Mouse (Mus musculus): Measurements from ENCODE around the gene Kat14. TPM values are rescaled to one million over a fixed set of nuclear protein-coding genes. Genes with fewer than 3 reads are reported as not detected.
A peak's percentile ranks its signal among the peaks of the same experiment; 100 is the strongest.

The Kat14 gene
- 30.2 and 34.8 TPM in 2 replicates for polyA plus RNA-seq (2012; rRNA removed)

DNA sequence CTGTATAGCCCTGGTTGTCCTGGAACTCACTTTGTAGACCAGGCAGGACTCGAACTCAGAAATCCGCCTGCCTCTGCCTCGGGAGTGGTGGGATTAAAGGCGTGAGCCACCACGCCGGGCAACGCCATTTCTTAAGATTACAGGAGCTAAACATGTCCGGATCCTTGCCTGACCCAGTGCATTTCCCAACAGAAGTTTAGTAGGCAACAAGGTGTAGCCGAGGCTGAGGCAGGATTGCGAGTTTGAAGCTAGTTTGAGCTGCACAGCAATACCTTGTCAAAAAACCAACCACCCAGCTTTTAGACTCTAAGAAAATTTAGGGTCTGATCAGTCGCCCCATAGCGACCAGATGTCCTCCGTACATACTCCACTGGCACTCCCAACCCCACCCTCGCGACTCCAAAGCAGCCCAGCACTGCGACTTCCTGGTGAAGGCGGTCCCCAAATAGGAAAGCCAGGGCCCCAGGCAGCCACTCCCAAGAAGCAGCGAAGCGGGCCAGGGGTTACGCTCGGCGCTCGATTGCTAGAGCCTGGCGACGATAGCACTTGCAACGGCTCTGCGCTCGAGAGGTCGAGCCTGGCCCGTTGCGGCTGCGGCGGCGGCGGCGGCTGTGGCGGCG lies at the start of gene Kat14, which contains the start of gene Pet117:
Kat14 (plus strand) TSS at position 584 of the 620 bp plus-strand sequence.
Pet117 (plus strand) TSS at position 597 of the 620 bp plus-strand sequence.
- WGBS: 8% methylated on average over 38 of the region's 38 CpGs

DNA sequence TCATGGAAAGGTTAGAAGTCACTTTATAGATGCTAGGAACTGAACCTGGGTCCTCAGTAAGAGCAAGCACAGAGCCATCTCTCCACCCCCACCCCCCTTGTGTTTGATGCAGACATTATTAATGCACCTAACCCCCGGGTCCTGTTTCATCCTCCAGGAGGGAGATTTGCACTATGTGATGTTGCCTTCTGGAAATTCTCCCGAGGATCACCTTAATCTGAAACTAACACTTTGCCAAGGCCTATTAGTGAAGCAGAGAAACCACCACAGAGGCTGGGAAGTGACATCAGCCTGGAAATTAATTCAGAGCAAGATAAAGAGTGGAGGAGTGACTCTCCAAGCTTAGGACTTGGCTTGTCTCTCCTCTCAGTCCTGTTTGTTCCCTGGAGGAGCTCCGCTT lies 44.6 kb upstream of the Kat14 start:
- Histone ChIP-seq H3K27me3 (ENCODE audit: control insufficient read depth, insufficient read depth, low read length) (peaks cover 1% of the 10 kb centered on the region; the same call in 1 of the 2 replicates), H3K36me3 (ENCODE audit: control insufficient read depth, insufficient read depth, low read length) (no peaks in the 10 kb centered on the region), H3K27ac (ENCODE audit: control insufficient read depth, insufficient read depth, low read length) (no peak overlapping the region), H3K4me1 (replicated peaks; ENCODE audit: control insufficient read depth, insufficient read depth, low read length) (no peaks in the 10 kb centered on the region), H3K4me3 (ENCODE audit: control insufficient read depth, insufficient read depth, low read length) (no peak overlapping the region)
- no peak for TF ChIP-seq POLR2A (IDR thresholded peaks at IDR 0.05; ENCODE audit: control insufficient read depth, extremely low read depth, insufficient read depth, low read length, poor library complexity)
- no peak for TF ChIP-seq CTCF (IDR thresholded peaks at IDR 0.05; ENCODE audit: borderline replicate concordance, control insufficient read depth, extremely low read depth, insufficient read depth, low read length, poor library complexity)
- WGBS: 82% methylated on average over 3 of the region's 3 CpGs
- no peak for DNase-seq

More for the DNA sequence above, at the start of gene Kat14, which contains the start of gene Pet117:
- Histone ChIP-seq H3K27me3 (ENCODE audit: control insufficient read depth, insufficient read depth, low read length) (no peaks in the 10 kb centered on the region), H3K4me3 (ENCODE audit: control insufficient read depth, insufficient read depth, low read length) (peak within 1 kb of the TSS; percentile 86), H3K4me1 (replicated peaks; ENCODE audit: control insufficient read depth, insufficient read depth, low read length) (peaks cover 2% of the 10 kb centered on the region), H3K36me3 (ENCODE audit: control insufficient read depth, insufficient read depth, low read length) (peaks cover 5% of the 10 kb centered on the region; the same call in 1 of the 2 replicates), H3K27ac (ENCODE audit: control insufficient read depth, insufficient read depth, low read length) (peak within 1 kb of the TSS; percentile 44; the same call in 1 of the 2 replicates)
- DNase-seq: peak; percentile 94
- TF ChIP-seq CTCF (IDR thresholded peaks at IDR 0.05; ENCODE audit: borderline replicate concordance, control insufficient read depth, extremely low read depth, insufficient read depth, low read length, poor library complexity): 0 out of 2 replicates have a peak, but pooled peaks have one; percentile 12
- TF ChIP-seq POLR2A (IDR thresholded peaks at IDR 0.05; ENCODE audit: control insufficient read depth, extremely low read depth, insufficient read depth, low read length, poor library complexity): no peak; the same call in 1 of the 2 replicates

DNA sequence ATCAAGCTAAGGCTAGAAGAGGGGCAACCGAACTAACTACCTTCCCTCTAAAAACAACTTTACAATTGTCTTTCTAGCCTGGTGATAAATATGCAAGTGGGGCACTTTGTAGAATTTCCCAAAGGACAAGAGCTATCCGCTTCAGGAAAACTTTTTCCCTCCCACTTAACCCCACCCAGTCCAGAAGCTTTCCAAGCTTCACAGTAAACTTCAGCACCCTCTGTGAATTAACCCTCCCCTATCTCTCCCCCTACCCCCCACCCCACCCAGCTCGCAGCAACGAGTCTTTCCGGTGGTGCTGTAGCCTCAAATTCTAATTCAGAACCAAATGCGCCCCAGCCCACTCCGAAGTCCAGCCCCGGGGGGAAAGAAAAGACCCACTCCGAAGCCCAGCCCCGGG lies 39.3 kb upstream of the Kat14 start:
- 16% methylated on average over 10 of the region's 10 CpGs for WGBS
- no peak for TF ChIP-seq CTCF (IDR thresholded peaks at IDR 0.05; ENCODE audit: borderline replicate concordance, control insufficient read depth, extremely low read depth, insufficient read depth, low read length, poor library complexity)
- TF ChIP-seq POLR2A (IDR thresholded peaks at IDR 0.05; ENCODE audit: control insufficient read depth, extremely low read depth, insufficient read depth, low read length, poor library complexity): no peak
- 0 out of 2 replicates have a peak, but pooled peaks cover 6% of the 10 kb centered on the region for H3K4me1 ChIP-seq (replicated peaks; ENCODE audit: control insufficient read depth, insufficient read depth, low read length)
- no peak overlapping the region for H3K4me3 ChIP-seq (ENCODE audit: control insufficient read depth, insufficient read depth, low read length)
- DNase-seq: no peak
- no peaks in the 10 kb centered on the region for H3K36me3 ChIP-seq (ENCODE audit: control insufficient read depth, insufficient read depth, low read length)
- H3K27ac ChIP-seq (ENCODE audit: control insufficient read depth, insufficient read depth, low read length): no peak overlapping the region
- H3K27me3 ChIP-seq (ENCODE audit: control insufficient read depth, insufficient read depth, low read length): peaks cover 23% of the 10 kb centered on the region

DNA sequence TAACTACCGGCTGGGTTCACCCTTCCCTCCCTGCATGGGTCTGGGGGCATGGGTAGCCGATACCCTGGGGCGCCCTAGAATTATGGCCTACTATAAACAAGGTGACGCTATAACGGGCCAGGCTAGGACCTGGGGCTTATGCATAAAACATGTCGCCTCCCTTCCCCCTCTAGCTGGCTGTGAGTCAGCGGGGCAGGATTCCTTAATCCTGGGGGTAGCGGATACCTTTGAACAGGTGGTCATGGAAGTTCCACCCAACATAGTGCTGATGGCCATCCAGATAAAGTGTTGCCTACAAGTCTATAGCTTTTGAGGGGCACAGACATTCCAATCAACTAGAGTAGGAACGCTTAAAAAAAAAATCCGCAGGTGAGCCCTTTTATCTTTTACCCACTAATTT lies 38.8 kb upstream of the Kat14 start:
- 16% methylated on average over 10 of the region's 10 CpGs for WGBS
- no peak overlapping the region for H3K27ac ChIP-seq (ENCODE audit: control insufficient read depth, insufficient read depth, low read length)
- no peak overlapping the region for H3K4me3 ChIP-seq (ENCODE audit: control insufficient read depth, insufficient read depth, low read length)
- DNase-seq: no peak
- TF ChIP-seq POLR2A (IDR thresholded peaks at IDR 0.05; ENCODE audit: control insufficient read depth, extremely low read depth, insufficient read depth, low read length, poor library complexity) (no peak), CTCF (IDR thresholded peaks at IDR 0.05; ENCODE audit: borderline replicate concordance, control insufficient read depth, extremely low read depth, insufficient read depth, low read length, poor library complexity) (no peak)
- no peaks in the 10 kb centered on the region for H3K36me3 ChIP-seq (ENCODE audit: control insufficient read depth, insufficient read depth, low read length)
- 0 out of 2 replicates have a peak, but pooled peaks cover 6% of the 10 kb centered on the region for H3K4me1 ChIP-seq (replicated peaks; ENCODE audit: control insufficient read depth, insufficient read depth, low read length)
- H3K27me3 ChIP-seq (ENCODE audit: control insufficient read depth, insufficient read depth, low read length): peaks cover 23% of the 10 kb centered on the region

DNA sequence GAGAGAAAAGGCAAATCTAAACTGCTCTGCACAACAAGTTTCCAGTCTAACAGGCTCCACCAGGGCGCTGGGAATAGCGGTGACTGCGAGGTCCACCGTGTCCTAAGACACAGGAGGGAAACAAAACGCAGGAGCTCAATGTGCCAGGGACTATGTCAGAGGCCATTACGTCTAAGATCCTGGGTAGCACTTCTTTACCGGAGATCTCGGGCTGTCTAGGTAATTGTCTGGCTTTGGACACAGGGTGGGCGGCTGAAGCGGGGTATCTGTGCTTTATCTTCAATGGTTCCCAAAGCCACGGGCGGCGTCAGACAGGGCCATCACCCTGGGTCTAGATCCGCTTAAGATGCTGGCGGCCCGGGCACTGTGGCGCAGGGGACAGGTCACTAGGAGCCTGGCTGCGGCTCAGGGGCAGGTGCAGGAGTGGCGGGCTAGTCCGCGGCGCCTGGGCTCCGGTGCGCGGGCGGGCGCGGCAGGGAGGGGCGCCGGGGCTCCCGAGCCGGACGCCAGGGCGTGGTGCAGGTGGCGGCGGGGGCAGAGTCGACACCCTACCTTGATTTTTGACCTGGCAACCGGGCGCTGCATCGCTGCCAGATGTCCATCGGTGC lies 38.3 kb upstream of the Kat14 start:
- Histone ChIP-seq H3K27ac (ENCODE audit: control insufficient read depth, insufficient read depth, low read length) (no peak overlapping the region), H3K36me3 (ENCODE audit: control insufficient read depth, insufficient read depth, low read length) (no peaks in the 10 kb centered on the region), H3K4me1 (replicated peaks; ENCODE audit: control insufficient read depth, insufficient read depth, low read length) (0 out of 2 replicates have a peak, but pooled peaks cover 6% of the 10 kb centered on the region), H3K27me3 (ENCODE audit: control insufficient read depth, insufficient read depth, low read length) (peaks cover 25% of the 10 kb centered on the region), H3K4me3 (ENCODE audit: control insufficient read depth, insufficient read depth, low read length) (peak overlapping the region; percentile 15; the same call in 1 of the 2 replicates)
- no peak for DNase-seq
- TF ChIP-seq POLR2A (IDR thresholded peaks at IDR 0.05; ENCODE audit: control insufficient read depth, extremely low read depth, insufficient read depth, low read length, poor library complexity) (no peak), CTCF (IDR thresholded peaks at IDR 0.05; ENCODE audit: borderline replicate concordance, control insufficient read depth, extremely low read depth, insufficient read depth, low read length, poor library complexity) (no peak)
- 3% methylated on average over 41 of the region's 41 CpGs for WGBS

DNA sequence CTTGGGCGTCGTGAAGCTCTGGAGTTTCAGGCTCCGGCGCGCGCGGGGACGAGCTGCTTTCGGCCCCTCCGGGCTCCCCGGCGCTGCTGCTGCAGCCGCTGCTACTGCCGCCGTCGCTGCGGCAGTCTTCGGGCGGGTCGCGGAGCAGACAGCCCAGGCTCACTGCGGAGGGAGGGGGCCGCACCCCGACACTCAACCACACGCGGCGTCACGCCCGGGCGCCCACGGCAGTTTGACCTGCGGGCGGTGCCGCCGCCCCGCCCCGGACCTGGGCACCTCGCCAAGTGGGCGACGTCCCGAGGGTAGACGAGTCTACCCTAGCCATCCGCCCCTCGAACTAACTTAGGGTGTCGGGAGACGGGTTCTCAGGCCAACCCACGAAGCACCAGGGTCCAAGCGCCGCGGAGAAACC lies 37.8 kb upstream of the Kat14 start:
- Histone ChIP-seq H3K27me3 (ENCODE audit: control insufficient read depth, insufficient read depth, low read length) (peaks cover 25% of the 10 kb centered on the region), H3K4me1 (replicated peaks; ENCODE audit: control insufficient read depth, insufficient read depth, low read length) (0 out of 2 replicates have a peak, but pooled peaks cover 6% of the 10 kb centered on the region), H3K27ac (ENCODE audit: control insufficient read depth, insufficient read depth, low read length) (no peak overlapping the region), H3K36me3 (ENCODE audit: control insufficient read depth, insufficient read depth, low read length) (no peaks in the 10 kb centered on the region), H3K4me3 (ENCODE audit: control insufficient read depth, insufficient read depth, low read length) (peak overlapping the region; percentile 15; the same call in 1 of the 2 replicates)
- WGBS: 1% methylated on average over 50 of the region's 50 CpGs
- TF ChIP-seq CTCF (IDR thresholded peaks at IDR 0.05; ENCODE audit: borderline replicate concordance, control insufficient read depth, extremely low read depth, insufficient read depth, low read length, poor library complexity) (no peak), POLR2A (IDR thresholded peaks at IDR 0.05; ENCODE audit: control insufficient read depth, extremely low read depth, insufficient read depth, low read length, poor library complexity) (no peak)
- DNase-seq: no peak

Data from thymus, adult 2 months (tissue).